Mouse (Mus musculus) bone marrow macrophage, adult 2 months (primary cell): ENCODE results near the gene Ttll9.

ENCODE experiments used
- CTCF ChIP-seq: IDR thresholded peaks from 2 replicates; pipeline ENCODE4 v1.5.1; 2012; ENCODE audit warnings: low read depth, mild to moderate bottlenecking, low read length, moderate library complexity
- POLR2A ChIP-seq: IDR thresholded peaks from 2 replicates; pipeline ENCODE4 v1.6.1; 2012; ENCODE audit warnings: mild to moderate bottlenecking, low read depth, low read length, borderline replicate concordance

DNA sequence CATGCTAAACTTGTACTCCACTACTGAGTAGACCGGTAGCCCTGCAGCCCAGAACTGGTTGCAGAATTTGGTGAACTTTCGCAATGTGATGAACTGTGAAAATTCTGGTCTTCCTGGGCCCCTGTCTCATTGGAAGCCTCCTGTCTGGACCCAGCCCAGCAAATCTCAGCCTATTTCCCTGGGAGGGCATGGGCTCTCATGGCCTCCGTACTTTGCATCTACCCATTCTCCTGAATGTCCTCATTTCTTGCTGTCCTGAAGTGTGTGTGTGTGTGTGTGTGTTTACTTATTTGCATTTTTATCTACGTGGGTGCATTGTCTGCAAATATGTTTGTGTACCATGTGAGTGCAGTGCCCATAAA is 87.7 kb downstream of the Ttll9 start:
- TF ChIP-seq CTCF (no peak), POLR2A (no peak)
